Mouse (Mus musculus) embryonic facial prominence, embryonic 15.5 days (tissue): ENCODE measurements around the gene Fam3b. TPM values are rescaled to one million over a fixed set of nuclear protein-coding genes. Genes with fewer than 3 reads are reported as not detected.

Source experiments
- ATAC-seq: fragments of 200-750 bp; cut with Nextera tagmentation; 2 replicates; pipeline ENCODE4 v1.8.0; 2017; ENCODE audit warnings: low read depth, moderate TSS enrichment; ENCODE audit not compliant: insufficient number of reproducible peaks, low FRiP score, low TSS enrichment
- H3K27ac ChIP-seq: fragments of 300-500 bp; sonication (generic); replicated peaks from 2 replicates; pipeline ENCODE4 v1.5.1; 2015; ENCODE audit warnings: mild to moderate bottlenecking, inconsistent platforms
- H3K27me3 ChIP-seq: fragments of 300-500 bp; sonication (generic); 2 replicates; pipeline ENCODE4 v1.6.1; 2015; ENCODE audit warnings: inconsistent platforms
- H3K36me3 ChIP-seq: fragments of 300-500 bp; sonication (generic); 2 replicates; pipeline ENCODE4 v1.6.1; 2015; ENCODE audit warnings: mild to moderate bottlenecking, inconsistent platforms
- H3K4me1 ChIP-seq: fragments of 300-500 bp; sonication (generic); 2 replicates; pipeline ENCODE4 v1.6.1; 2015; ENCODE audit warnings: inconsistent platforms
- H3K4me2 ChIP-seq: fragments of 300-500 bp; sonication (generic); replicated peaks from 2 replicates; pipeline ENCODE4 v1.6.1; 2015; ENCODE audit warnings: mild to moderate bottlenecking, inconsistent platforms
- H3K4me3 ChIP-seq: fragments of 300-500 bp; sonication (generic); replicated peaks from 2 replicates; pipeline ENCODE4 v1.5.1; 2015; ENCODE audit warnings: mild to moderate bottlenecking, inconsistent platforms
- H3K9ac ChIP-seq: fragments of 300-500 bp; sonication (generic); 2 replicates; pipeline ENCODE4 v1.6.1; 2015; ENCODE audit warnings: inconsistent platforms
- H3K9me3 ChIP-seq: fragments of 300-500 bp; sonication (generic); replicated peaks from 2 replicates; pipeline ENCODE4 v1.6.1; 2016; ENCODE audit warnings: inconsistent platforms
- WGBS: fragments of 180-500 bp; shearing (Covaris S2); methylation state at CpG from one replicate; pipeline ENCODE4 v1.1.7; 2015; 5-methylcytosine and 5-hydroxymethylcytosine counted together
- polyA plus RNA-seq: library from polyadenylated mRNA; unstranded; fragments of >200 nt; fragmentation: Nextera tagmentation; extraction: Ambion mirVana; gene quantifications from 2 replicates; pipeline ENCODE4 v1.2.1, GENCODE M21; 2015

Fam3b gene
- polyA plus RNA-seq, 1 experiment from 2014 or later, result 2.1 TPM

DNA sequence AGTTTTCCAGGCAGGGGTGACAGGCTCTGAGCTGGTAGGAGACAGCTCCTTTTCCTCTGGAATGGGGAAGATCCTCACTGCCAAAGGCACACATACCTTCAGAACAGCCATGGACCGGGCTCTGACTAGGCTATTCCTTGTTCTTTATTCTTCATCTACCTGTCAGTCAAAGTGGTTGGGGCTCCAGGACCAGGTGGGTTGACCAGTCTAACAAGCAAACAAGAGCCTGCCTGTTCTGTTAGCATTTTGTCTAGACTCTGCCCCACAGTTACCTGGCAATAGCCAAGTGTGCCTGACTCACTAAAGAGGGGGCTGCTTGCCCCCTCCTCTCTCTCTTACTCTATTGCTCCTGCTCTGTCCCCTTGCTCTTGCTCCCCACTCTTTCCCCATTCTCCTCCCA is 22.2 kb downstream of the Fam3b start:
- ATAC-seq, result no peak
- no peaks in the 10 kb centered on the region for H3K9me3 ChIP-seq

DNA sequence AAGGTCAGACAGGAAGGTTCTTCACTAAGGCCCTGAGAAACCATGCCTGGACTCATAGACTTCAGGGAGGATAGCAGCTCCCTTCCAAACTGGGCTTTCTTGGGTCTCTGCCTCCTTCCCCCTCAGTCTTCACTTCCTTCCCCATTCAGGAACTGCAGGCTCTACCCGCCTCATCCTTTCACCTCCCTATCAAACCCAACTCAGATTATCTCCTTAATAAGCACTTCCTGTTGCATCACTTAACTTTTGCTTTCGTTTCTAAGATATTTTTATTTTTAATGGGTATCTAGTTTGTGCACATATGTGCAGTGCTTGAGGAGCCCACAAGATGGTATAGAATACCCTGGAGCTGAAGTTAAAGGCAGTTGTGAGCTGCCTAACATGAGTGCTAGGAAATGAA is 36.0 kb downstream of the Fam3b start:
- Histone ChIP-seq H3K9me3 (no peaks in the 10 kb centered on the region), H3K27me3 (no peaks in the 10 kb centered on the region), H3K4me3 (no peak overlapping the region), H3K9ac (no peak overlapping the region), H3K4me1 (no peaks in the 10 kb centered on the region), H3K36me3 (no peaks in the 10 kb centered on the region), H3K27ac (no peak overlapping the region), H3K4me2 (no peak overlapping the region)
- 65% methylated on average over 2 of the region's 2 CpGs for WGBS
- ATAC-seq, result no peak

More for the DNA sequence above, 22.2 kb downstream of the Fam3b start:
- Histone ChIP-seq H3K36me3 (no peaks in the 10 kb centered on the region), H3K27me3 (no peaks in the 10 kb centered on the region), H3K4me3 (no peak overlapping the region), H3K9ac (no peak overlapping the region), H3K4me1 (no peaks in the 10 kb centered on the region), H3K4me2 (no peak overlapping the region), H3K27ac (no peak overlapping the region)
- 50% methylated on average over 1 of the region's 1 CpGs for WGBS

DNA sequence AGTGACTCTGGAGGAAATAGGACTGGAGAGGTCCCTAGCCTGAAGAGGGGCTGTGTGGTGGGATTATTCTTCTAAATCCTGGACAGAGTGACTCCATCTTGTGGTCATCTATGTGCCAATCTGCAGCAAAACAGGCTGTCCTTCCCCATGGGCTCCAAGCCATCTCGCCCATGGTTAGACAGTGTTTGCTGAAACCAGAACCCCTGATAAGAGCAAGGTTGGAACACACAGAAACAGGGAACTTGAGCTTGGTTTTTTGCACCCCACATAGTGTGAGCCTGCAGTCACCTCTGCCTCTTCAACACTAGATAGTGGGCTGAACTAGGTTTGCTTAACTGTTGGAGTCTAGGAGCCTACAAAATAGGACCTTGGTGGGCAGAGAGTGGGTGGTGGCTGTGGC is 38.1 kb downstream of the Fam3b start:
- no peaks in the 10 kb centered on the region for H3K27me3 ChIP-seq
- no peaks in the 10 kb centered on the region for H3K4me1 ChIP-seq
- no peak for ATAC-seq
- H3K27ac ChIP-seq, result no peak overlapping the region
- no peaks in the 10 kb centered on the region for H3K36me3 ChIP-seq
- no peaks in the 10 kb centered on the region for H3K9me3 ChIP-seq
- WGBS, result 89% methylated on average over 1 of the region's 1 CpGs
- no peak overlapping the region for H3K4me2 ChIP-seq
- H3K9ac ChIP-seq, result no peak overlapping the region
- H3K4me3 ChIP-seq, result no peak overlapping the region

DNA sequence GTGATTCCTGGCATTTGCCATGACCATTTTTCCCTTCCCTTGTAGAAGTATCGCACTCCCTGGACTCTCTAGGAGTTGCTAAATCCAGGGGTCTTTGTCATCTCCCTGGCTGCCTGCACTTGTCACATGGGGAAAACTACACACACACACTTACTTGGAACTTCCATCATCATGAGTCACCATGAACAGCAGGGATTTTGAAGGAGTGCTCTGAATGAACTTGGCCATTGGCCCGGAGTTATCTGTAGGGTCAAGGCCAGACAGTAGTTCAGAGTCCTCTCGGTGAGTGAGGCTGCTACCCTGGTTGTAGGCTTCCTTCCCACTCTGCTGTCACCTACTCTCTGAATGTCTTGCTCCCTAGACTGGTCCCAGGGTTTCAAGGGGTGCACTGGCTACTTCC is 39.0 kb downstream of the Fam3b start:
- no peaks in the 10 kb centered on the region for H3K27me3 ChIP-seq
- WGBS, result 85% methylated on average over 3 of the region's 3 CpGs
- no peak overlapping the region for H3K27ac ChIP-seq
- H3K36me3 ChIP-seq, result no peaks in the 10 kb centered on the region
- H3K9ac ChIP-seq, result no peak overlapping the region
- ATAC-seq, result no peak
- no peak overlapping the region for H3K4me3 ChIP-seq
- H3K4me1 ChIP-seq, result no peaks in the 10 kb centered on the region
- no peaks in the 10 kb centered on the region for H3K9me3 ChIP-seq
- no peak overlapping the region for H3K4me2 ChIP-seq

DNA sequence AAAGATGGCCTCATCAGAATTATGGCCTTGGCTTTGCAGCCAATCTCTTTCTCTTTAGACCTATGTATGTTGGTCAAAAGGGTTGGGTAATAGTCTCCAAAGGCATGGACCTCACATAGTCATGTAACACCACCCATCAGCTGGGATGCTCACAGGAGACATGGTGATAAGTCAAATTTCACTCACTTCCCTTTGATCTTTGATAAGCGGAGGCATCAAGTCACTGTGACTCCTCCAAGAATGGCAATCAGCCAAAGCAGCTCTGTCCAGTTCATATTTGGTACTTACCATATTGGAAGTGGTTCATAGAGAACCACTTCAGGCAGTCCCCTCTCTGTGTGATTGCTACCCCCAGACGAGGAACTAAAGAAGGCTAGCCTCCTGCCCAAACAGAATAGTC is 39.9 kb downstream of the Fam3b start:
- ATAC-seq, result no peak
- Histone ChIP-seq H3K9me3 (no peaks in the 10 kb centered on the region), H3K27me3 (no peaks in the 10 kb centered on the region), H3K4me2 (no peak overlapping the region), H3K4me1 (no peaks in the 10 kb centered on the region), H3K27ac (no peak overlapping the region), H3K9ac (no peak overlapping the region), H3K36me3 (no peaks in the 10 kb centered on the region), H3K4me3 (no peak overlapping the region)
- WGBS, result 77% methylated on average over 2 of the region's 2 CpGs

DNA sequence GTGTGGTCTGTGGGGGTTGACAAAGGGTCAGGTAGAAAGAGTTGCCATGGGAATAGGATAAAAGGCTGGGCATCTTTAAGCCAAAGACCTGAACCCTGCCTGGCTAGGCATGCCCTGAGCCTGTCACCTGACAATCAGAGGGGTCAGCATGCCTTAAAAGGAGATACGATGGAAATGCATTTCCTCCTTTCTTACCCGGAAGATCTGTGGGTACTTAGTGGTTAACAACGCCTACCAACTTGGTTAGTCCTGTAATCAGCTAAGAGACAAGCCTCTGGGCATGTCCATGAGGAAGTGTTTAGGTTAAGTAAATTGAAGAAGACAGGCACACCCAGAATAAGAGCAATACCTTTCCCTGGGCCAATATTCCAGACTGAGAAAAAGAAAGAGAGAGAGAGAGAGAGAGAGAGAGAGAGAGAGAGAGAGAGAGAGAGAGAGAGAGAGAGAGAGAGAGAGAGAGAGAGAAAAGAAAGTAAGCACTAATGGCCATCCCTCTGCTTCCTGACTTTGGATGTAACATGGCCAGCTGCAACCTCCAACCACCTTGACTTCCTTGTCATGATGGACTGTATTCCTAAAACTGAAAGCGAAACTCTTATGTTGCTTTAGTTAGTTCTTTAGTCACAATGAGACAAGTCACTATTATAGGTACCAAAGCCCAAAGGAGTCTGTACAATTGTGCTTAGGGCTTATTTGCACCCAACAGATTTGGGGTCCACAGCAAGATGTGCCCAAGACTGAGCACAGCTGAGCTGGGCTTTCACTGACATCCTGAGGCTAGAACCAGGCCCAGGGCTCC is 46.4 kb downstream of the Fam3b start:
- WGBS, result 63% methylated on average over 4 of the region's 4 CpGs
- ATAC-seq, result no peak
- H3K27me3 ChIP-seq, result no peaks in the 10 kb centered on the region
- H3K9ac ChIP-seq, result no peak overlapping the region
- H3K27ac ChIP-seq, result no peak overlapping the region
- H3K4me2 ChIP-seq, result no peak overlapping the region
- no peaks in the 10 kb centered on the region for H3K4me1 ChIP-seq
- H3K9me3 ChIP-seq, result no peaks in the 10 kb centered on the region
- no peaks in the 10 kb centered on the region for H3K36me3 ChIP-seq
- no peak overlapping the region for H3K4me3 ChIP-seq

DNA sequence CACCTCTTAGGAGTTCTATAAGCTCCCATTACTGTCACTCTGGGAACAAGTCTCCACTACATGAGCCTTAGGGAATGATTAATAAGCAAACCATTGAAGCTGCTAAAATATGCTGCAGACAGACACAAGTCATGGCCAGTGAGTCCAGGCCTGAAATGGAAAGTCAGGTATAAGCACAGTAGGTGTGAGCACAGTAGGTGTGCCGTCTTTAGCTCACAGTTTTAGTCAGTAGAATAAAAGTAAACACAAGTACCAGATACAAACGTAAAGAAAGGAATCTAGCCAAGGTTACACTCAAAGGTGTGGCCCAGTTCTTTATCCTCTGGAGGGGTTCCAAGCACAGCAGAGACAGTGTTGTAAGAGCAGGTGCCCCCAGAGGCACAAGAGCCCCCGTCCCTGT is 47.1 kb downstream of the Fam3b start:
- Histone ChIP-seq H3K27ac (no peak overlapping the region), H3K9me3 (no peaks in the 10 kb centered on the region), H3K4me1 (peaks cover 7% of the 10 kb centered on the region), H3K36me3 (no peaks in the 10 kb centered on the region), H3K4me2 (no peak overlapping the region), H3K4me3 (no peak overlapping the region), H3K9ac (no peak overlapping the region), H3K27me3 (no peaks in the 10 kb centered on the region)
- ATAC-seq, result no peak
- WGBS, result 69% methylated on average over 3 of the region's 3 CpGs

DNA sequence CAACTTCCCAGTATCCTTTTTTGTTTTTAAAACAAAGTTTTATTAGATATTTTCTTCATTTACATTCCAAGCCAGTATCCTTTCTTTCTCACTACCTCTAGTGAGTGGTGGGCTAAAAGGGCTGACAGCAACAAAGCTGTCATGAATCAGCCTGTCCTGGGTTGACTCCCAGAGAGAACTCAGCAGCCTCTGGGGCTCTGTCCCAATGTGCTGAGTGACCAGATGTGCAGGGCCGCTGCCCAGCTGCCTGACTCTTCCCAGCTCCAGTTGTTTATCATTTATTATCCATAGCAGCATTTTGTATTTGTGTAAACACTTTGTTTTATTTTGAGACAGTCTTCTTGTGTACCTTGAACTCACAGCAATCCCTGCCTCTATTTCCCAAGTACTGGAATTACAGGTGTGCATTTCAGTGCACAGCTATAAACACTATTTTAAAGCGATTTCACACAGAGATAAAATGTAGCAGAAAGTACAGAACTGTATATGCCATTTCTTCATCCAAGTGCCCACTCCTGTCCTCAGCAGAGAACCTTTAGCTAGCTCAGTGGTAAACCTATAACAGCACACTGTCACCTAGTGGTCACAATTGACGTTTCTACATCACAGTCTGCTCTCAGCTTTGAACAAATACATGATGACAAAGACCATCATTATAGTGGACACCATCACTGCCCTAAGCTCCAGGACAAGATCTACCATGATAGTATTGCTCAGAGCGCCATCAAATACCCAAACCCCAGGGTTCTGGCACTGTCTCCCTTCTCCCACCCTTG is 48.2 kb downstream of the Fam3b start:
- Histone ChIP-seq H3K36me3 (no peaks in the 10 kb centered on the region), H3K27ac (no peak overlapping the region), H3K4me1 (peaks cover 14% of the 10 kb centered on the region), H3K9me3 (no peaks in the 10 kb centered on the region), H3K9ac (no peak overlapping the region), H3K4me3 (no peak overlapping the region), H3K4me2 (no peak overlapping the region), H3K27me3 (no peaks in the 10 kb centered on the region)
- 51% methylated on average over 4 of the region's 4 CpGs for WGBS
- no peak for ATAC-seq

DNA sequence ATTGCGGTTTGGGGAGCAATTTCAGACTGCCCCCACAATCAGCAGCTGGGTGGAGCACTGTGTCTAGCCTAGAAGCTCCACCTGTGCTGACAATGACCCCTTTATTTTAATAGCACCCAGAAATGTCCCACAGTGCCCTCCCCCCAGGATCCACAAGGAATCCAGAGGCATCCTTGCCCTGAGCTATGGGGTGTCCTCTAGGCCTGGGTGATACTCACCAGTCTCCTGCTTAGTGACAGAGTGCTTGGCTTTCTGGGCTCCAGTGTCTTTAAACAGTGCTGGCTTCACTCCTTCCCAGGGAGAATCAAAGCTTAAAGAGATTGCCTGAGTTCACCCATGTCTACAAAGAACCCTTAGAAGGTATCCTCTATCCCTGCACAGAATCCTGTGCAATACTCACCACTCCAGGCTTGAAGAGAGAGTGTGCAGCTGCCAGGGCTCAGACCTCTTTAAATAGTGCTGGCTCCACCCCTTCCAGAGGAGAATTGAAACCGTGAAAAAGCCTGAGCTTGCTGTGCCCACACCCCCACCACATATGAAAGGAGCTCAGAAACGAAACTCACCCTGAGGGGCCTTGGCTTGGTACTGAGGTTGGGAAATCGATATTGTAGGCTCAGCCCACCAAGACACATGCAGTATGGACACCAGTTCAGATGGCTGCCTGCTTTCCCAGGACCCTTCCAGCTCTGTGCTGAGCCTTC is 52.0 kb downstream of the Fam3b start, which contains the start of gene Mx1:
Mx1 (minus strand) TSS at position 427 of the 701 bp plus-strand sequence.
- WGBS, result 20% methylated on average over 4 of the region's 4 CpGs
- H3K4me2 ChIP-seq, result no peak within 1 kb of the TSS

DNA sequence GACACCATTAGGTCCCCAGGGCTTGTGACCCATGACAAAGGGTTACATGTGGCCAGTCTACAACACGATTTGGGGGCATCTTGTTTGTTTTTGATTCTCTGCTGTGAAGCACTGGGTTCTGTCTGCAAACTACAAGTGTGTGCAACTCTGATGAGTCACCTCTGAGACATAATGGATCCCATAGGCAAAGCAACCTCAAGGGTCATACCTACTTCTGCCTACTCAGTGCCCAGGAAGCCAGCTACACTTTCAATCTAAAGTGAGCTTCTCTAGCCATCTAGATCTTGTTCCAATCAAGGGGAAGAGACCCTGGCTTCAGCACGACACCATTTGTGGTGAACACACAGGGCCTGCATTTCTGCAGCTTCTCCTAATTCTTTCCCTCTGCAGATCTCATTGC is 53.3 kb downstream of the Fam3b start:
- Histone ChIP-seq H3K9ac (no peak overlapping the region), H3K27ac (no peak overlapping the region), H3K27me3 (no peaks in the 10 kb centered on the region), H3K9me3 (no peaks in the 10 kb centered on the region), H3K4me1 (peaks cover 14% of the 10 kb centered on the region), H3K4me3 (no peak overlapping the region), H3K36me3 (no peaks in the 10 kb centered on the region), H3K4me2 (no peak overlapping the region)
- no peak for ATAC-seq
- 67% methylated on average over 2 of the region's 2 CpGs for WGBS

More for the DNA sequence above, 52.0 kb downstream of the Fam3b start, which contains the start of gene Mx1:
- H3K9ac ChIP-seq, result no peak within 1 kb of the TSS
- no peaks in the 10 kb centered on the region for H3K9me3 ChIP-seq
- H3K27ac ChIP-seq, result no peak within 1 kb of the TSS
- H3K4me1 ChIP-seq, result peaks cover 14% of the 10 kb centered on the region
- peak; percentile 79 for ATAC-seq
- no peaks in the 10 kb centered on the region for H3K27me3 ChIP-seq
- H3K36me3 ChIP-seq, result no peaks in the 10 kb centered on the region
- no peak within 1 kb of the TSS for H3K4me3 ChIP-seq

DNA sequence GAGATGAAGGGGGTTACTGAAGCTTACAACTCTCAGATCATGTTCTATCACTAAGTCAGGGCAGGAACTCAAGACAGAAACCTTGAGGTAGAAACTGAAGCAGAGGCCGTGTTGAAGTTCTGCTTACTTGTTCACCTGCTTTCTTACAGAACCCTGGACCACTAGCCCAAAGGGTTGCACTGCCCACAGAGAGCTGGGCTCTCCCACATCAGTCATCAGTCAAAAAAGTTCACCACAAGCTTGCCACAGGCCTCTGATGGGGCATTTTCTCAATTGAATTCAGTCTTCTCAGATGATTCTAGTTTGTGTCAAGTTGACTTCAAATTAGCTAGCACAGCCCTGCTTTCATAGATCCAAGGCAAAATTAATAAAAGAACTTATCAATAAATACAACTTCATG is 54.8 kb downstream of the Fam3b start:
- Histone ChIP-seq H3K4me2 (no peak overlapping the region), H3K4me3 (no peak overlapping the region), H3K27me3 (no peaks in the 10 kb centered on the region), H3K36me3 (no peaks in the 10 kb centered on the region), H3K9ac (no peak overlapping the region), H3K4me1 (peaks cover 14% of the 10 kb centered on the region), H3K9me3 (no peaks in the 10 kb centered on the region), H3K27ac (no peak overlapping the region)
- no peak for ATAC-seq
- WGBS, result 85% methylated on average over 1 of the region's 1 CpGs
